Mouse (Mus musculus): ENCODE data around the gene Epb41.

- no peak for TF ChIP-seq CTCF (IDR thresholded peaks at IDR 0.05; ENCODE audit: low read depth, low read length)
- no peak for TF ChIP-seq GATA1 (IDR thresholded peaks at IDR 0.05; ENCODE audit: borderline replicate concordance, low read length)
Observed at GRCm38 (mm10) chr4:132071674-132072073, 3.4 kb downstream of the Epb41 start.
